ENCODE assay signal across 19 mouse cellular contexts in the genomic region with DNA sequence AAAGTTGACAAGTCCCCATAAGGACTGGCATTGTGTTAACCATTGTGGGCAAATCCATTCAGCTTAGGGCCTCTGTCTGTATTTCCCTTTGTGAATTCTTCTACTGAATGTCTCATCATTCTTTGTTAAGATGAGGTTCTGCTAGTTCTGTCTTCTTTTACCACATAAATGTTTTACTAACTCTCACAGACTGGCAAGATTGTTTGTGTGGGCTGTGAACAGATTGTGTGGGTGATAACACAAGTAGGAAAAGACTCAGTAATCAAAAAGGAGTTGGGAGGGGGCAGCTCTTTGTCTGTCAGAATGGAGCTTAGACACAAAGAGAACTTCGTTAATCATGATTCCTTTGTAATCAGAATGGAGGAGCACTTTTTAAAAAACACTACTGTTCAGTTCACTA. TPM values are rescaled to one million over a fixed set of nuclear protein-coding genes. Genes with fewer than 3 reads are reported as not detected.
DNase-seq lines count a peak whose midpoint lies in the region; ATAC-seq and TF ChIP-seq lines count a peak whose summit lies in the region.
"Had no signal": no experiment of that assay in that cellular context is flagged by ENCODE, and none has a peak within 500 bp of the region (broad histone marks: within the 10 kb centered on the region; RNA-seq: fewer than 3 reads in every experiment).

No protein-coding gene starts in this region.

- no peak for TF ChIP-seq CTCF in heart, adult 2 months (IDR thresholded peaks at IDR 0.05)

- ATAC-seq in activated CD4-positive, CD25-positive, alpha-beta regulatory T cell, adult 4 months: peak; percentile 19
- ATAC-seq: CD4-positive, CD25-positive, alpha-beta regulatory T cell, adult 4 months; forebrain, embryonic 13.5 days; forebrain, postnatal 0 days had no signal

- H3K27me3 ChIP-seq in heart, adult 2 months (ENCODE audit: control insufficient read depth, insufficient read depth, low read length): no peaks in the 10 kb centered on the region
- H3K27me3 ChIP-seq: heart, embryonic 12.5 days; hindbrain, embryonic 15.5 days had no signal

- TF ChIP-seq EP300 in heart, adult 2 months (IDR thresholded peaks at IDR 0.05; ENCODE audit: insufficient read depth, low read depth, low read length): no peak

- H3K79me2 ChIP-seq in heart, adult 2 months (replicated peaks; ENCODE audit: control insufficient read depth, insufficient read depth, low read length): no peaks in the 10 kb centered on the region; the same call in 1 of the 2 replicates

- intact Hi-C loops in heart, adult 2 months (cut with DNase I): no loop called here

- H3K27ac ChIP-seq in heart, adult 2 months: no peak overlapping the region
- H3K27ac ChIP-seq: embryonic facial prominence, embryonic 10.5 days; forebrain, embryonic 13.5 days; hindbrain, embryonic 15.5 days had no signal

- DNase-seq in heart, adult 11 months: peak; percentile 29
- DNase-seq in heart, adult 2 months: no peak
- peak; percentile 57 for DNase-seq in layer of hippocampus, adult 9-11 months
- DNase-seq in layer of hippocampus, postnatal 10 days (ENCODE audit: low spot score in 2 of 2): no peak
- DNase-seq in thymus, postnatal 14 days: no peak
- DNase-seq: adrenal gland, postnatal 10 days; cerebellum, adult 11-12 months; cerebellum, adult 9-10 months; cerebellum, postnatal 25 days; forebrain, postnatal 0 days; gastrocnemius, postnatal 36 days; heart, adult 18-20 months had no signal

- no peak overlapping the region for H3K9ac ChIP-seq in heart, adult 2 months (ENCODE audit: low read depth, low read length)
- H3K9ac ChIP-seq: forebrain, embryonic 13.5 days; forebrain, postnatal 0 days; heart, embryonic 12.5 days; hindbrain, embryonic 15.5 days had no signal

- no peak overlapping the region for H3K4me3 ChIP-seq in heart, adult 2 months
- H3K4me3 ChIP-seq: embryonic facial prominence, embryonic 10.5 days; forebrain, embryonic 13.5 days; heart, embryonic 12.5 days; hindbrain, embryonic 15.5 days had no signal

- TF ChIP-seq POLR2A in heart, adult 2 months (IDR thresholded peaks at IDR 0.05; ENCODE audit: insufficient read depth, low read depth, low read length): no peak

- WGBS in heart, adult 2 months: 71% methylated on average over 1 of the region's 1 CpGs

- H3K4me1 ChIP-seq in heart, adult 2 months (ENCODE audit: control insufficient read depth, insufficient read depth, low read length): no peaks in the 10 kb centered on the region
- H3K4me1 ChIP-seq: embryonic facial prominence, embryonic 10.5 days; forebrain, embryonic 13.5 days; heart, embryonic 12.5 days; hindbrain, embryonic 15.5 days had no signal

- no peaks in the 10 kb centered on the region for H3K36me3 ChIP-seq in heart, adult 2 months (ENCODE audit: control insufficient read depth, insufficient read depth, low read length)
- H3K36me3 ChIP-seq: G1E; hindbrain, embryonic 15.5 days had no signal

RNA-seq across cellular contexts. Expression of gene Wls, which starts 17.6 kb away (rescaled TPM):
- 10 to 100 TPM; 37.7 to 39.0 TPM for total RNA-seq in heart, adult 2 months (2021)
- 26.2 and 53.5 TPM in 2 replicates for polyA plus RNA-seq in heart, adult 2 months (2012; rRNA removed)
- 10 to 100 TPM; 21.6 to 25.0 TPM for total RNA-seq in layer of hippocampus, postnatal 10 days (2021)
- polyA plus RNA-seq in activated CD4-positive, CD25-positive, alpha-beta regulatory T cell, adult 4 months (2017; shearing (Covaris generic)): 10 to 100 TPM; 76.5 to 91.4 TPM

Comparison
In these comparisons a context has a peak if more than half of its experiments do, and no peak if none do; other contexts are left out.
1. DNase-seq: peak in heart, adult 11 months (single experiment) and layer of hippocampus, adult 9-11 months (single experiment); none in heart, adult 2 months (0 of 2), layer of hippocampus, postnatal 10 days (0 of 2) and thymus, postnatal 14 days (single experiment).